Mouse (Mus musculus): ENCODE data around the gene Wdr26. TPM values are rescaled to one million over a fixed set of nuclear protein-coding genes. Genes with fewer than 3 reads are reported as not detected.

Gene Wdr26
- polyA plus RNA-seq (2014; fragmentation: Nextera tagmentation; extraction: Ambion mirVana): 41.3 and 50.1 TPM in 2 replicates

DNA sequence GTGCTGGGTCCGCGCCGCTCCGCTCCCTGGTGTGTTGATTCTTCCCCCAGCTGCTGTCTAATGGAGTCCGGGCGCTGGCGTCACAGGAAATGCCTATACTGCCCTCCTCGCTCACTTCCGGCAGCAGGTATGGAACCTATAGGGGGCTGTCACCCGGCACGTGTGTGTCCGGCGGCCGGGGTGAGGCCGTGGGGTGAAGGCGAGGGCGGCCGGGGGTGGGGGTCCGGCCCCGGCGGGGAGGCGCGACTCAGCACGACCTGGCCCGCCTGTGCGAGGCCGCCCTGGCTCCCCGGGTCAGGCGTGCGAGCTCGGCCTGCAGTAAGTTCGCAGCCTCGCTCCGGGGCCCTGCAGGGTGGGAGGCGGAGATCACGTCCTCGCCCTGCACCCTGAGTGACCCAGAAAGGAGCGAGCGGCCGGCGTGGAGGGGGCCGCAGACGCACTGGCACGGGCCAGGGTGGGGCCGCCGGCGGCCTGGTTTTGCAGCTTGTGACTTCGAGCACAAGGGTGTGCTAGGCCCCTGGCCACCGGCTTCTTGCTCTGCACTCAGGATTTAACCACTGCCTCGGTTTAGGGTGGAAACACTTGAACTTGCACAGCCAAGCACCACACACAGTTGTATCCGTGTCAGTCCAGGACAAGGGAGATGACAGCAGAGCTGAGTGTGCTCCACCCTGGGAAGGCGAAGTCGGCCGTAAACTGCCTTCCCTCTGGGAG lies at the start of gene Wdr26:
TSS of gene Wdr26 (minus strand) at position 82 of the 714 bp plus-strand sequence.
- peak within 1 kb of the TSS; percentile 91 for H3K4me2 ChIP-seq (replicated peaks; ENCODE audit: low read depth, low read length)
- H3K27ac ChIP-seq (ENCODE audit: low read depth, low read length): peak within 1 kb of the TSS; percentile 90
- no peaks in the 10 kb centered on the region for H3K27me3 ChIP-seq (ENCODE audit: control insufficient read depth, insufficient read depth, low read length)
- H3K36me3 ChIP-seq (ENCODE audit: control insufficient read depth, insufficient read depth, low read length): no peaks in the 10 kb centered on the region
- DNase-seq (ENCODE audit: low spot score): peak; percentile 88
- no peaks in the 10 kb centered on the region for H3K9me3 ChIP-seq (ENCODE audit: control insufficient read depth, low read length)
- H3K4me1 ChIP-seq (replicated peaks; ENCODE audit: control insufficient read depth, insufficient read depth, low read length): 0 out of 2 replicates have a peak, but pooled peaks cover 4% of the 10 kb centered on the region
- peak within 1 kb of the TSS; percentile 90 for H3K9ac ChIP-seq (ENCODE audit: low read depth, low read length)
- WGBS: under 1% methylated on average over 51 of the region's 54 CpGs
- peak; percentile 95 for ATAC-seq (ENCODE audit: low FRiP score)
- peak within 1 kb of the TSS; percentile 93 for H3K4me3 ChIP-seq (ENCODE audit: low read depth, low read length)

DNA sequence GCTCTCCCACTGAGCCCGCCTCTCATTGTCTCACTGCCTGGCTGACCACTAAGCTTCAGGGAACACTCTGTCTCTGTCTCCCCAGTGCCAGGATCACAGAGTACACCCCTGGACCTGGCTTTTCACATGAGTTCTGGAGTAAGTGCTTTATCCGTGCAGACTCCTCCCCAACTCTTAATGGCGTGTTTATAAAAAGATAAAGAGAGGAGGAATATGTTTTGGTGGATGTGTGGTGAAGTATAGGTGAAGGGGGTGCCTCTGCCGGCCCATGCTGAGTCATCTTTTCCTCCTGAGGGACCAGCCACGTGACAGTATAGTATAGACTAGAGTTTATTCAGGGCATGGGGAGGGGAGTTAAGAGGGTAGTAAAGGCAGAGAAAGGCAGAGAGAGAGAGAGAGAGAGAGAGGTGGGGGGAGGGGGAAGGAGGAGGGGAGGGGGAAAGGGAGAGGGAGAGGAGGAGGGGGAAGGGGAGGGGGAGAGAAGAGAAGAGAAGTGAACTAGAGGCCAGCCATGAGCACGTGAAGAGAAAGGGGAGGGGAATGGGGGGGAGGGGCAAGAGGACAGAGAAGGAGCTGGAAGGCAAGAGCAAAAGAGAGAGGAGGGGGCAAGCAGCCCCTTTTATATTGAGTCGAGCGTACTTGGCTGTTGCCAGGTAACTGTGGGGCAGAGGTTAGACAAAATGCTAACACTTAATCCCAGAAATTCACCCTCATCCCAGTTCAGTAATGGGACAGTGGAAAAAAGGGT lies 49.3 kb upstream of the Wdr26 start:
- no peak overlapping the region for H3K4me2 ChIP-seq (replicated peaks; ENCODE audit: low read depth, low read length)
- WGBS: 38% methylated on average over 8 of the region's 8 CpGs
- H3K27ac ChIP-seq (ENCODE audit: low read depth, low read length): no peak overlapping the region
- DNase-seq (ENCODE audit: low spot score): no peak
- no peaks in the 10 kb centered on the region for H3K9me3 ChIP-seq (ENCODE audit: control insufficient read depth, low read length)
- ATAC-seq (ENCODE audit: low FRiP score): no peak
- H3K4me1 ChIP-seq (replicated peaks; ENCODE audit: control insufficient read depth, insufficient read depth, low read length): peaks cover 6% of the 10 kb centered on the region; the same call in 1 of the 2 replicates
- no peaks in the 10 kb centered on the region for H3K27me3 ChIP-seq (ENCODE audit: control insufficient read depth, insufficient read depth, low read length)
- H3K4me3 ChIP-seq (ENCODE audit: low read depth, low read length): no peak overlapping the region
- H3K9ac ChIP-seq (ENCODE audit: low read depth, low read length): no peak overlapping the region
- H3K36me3 ChIP-seq (ENCODE audit: control insufficient read depth, insufficient read depth, low read length): no peaks in the 10 kb centered on the region

DNA sequence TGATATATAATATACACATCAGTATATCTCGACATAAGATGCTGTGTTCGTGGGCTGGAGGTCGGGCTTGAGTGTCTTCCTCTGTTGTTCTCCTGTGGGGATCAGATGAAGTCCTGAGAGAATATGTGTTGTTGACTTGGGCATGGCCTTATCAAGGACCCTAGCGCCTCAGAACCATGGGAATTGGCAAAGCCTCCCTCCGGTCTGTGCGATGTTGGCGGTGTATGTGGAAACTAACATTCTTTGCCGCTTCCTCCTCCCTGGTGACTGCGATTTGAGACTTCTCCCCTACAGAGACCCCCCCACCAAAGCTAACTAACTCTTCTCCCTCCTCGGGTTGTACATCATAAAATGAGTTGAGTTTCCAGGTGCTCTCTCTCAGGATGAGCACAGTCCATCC lies 48.6 kb upstream of the Wdr26 start:
- no peak overlapping the region for H3K27ac ChIP-seq (ENCODE audit: low read depth, low read length)
- H3K27me3 ChIP-seq (ENCODE audit: control insufficient read depth, insufficient read depth, low read length): no peaks in the 10 kb centered on the region
- no peak overlapping the region for H3K4me3 ChIP-seq (ENCODE audit: low read depth, low read length)
- H3K36me3 ChIP-seq (ENCODE audit: control insufficient read depth, insufficient read depth, low read length): no peaks in the 10 kb centered on the region
- peaks cover 6% of the 10 kb centered on the region; the same call in 1 of the 2 replicates for H3K4me1 ChIP-seq (replicated peaks; ENCODE audit: control insufficient read depth, insufficient read depth, low read length)
- ATAC-seq (ENCODE audit: low FRiP score) (no peak), DNase-seq (ENCODE audit: low spot score) (no peak)
- WGBS: 94% methylated on average over 10 of the region's 10 CpGs
- H3K9me3 ChIP-seq (ENCODE audit: control insufficient read depth, low read length): no peaks in the 10 kb centered on the region
- H3K4me2 ChIP-seq (replicated peaks; ENCODE audit: low read depth, low read length): no peak overlapping the region
- no peak overlapping the region for H3K9ac ChIP-seq (ENCODE audit: low read depth, low read length)

DNA sequence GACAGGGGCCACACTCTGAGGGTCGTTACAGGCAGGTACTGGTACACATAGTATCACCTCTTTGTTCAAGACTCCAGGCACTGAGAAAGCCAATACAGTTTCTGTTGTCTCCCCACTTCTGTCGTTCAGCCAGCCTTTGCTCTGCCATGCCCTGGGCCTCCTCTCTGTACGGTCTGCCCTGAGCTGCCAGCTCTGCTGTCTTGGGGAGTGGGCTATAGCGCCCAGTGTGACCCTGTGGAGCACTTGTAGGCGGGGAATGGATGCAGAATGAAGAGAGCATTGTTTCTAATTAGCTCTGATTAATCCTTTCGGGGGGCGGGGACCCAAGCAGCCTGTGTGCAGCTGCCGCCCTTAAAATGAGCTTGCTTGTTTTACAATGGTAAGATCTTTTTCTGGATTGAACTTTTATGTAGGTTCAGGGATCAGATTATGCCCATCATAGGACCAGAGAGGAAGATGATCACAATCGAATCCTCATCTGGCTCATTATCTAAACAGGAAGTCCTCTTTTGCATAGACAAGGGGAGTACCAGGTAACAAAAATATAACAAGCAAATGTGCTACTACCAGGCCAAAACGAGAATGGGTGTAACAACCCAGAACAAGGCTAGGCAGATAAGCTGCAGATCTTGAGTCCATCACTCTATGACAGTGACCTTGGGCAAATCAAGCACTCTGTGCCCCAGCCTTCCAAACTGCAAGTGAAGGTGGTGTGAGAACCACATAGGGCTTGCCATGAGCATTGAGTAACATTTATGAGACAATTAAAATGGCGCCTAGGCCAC lies 48.0 kb upstream of the Wdr26 start:
- Histone ChIP-seq H3K27me3 (ENCODE audit: control insufficient read depth, insufficient read depth, low read length) (no peaks in the 10 kb centered on the region), H3K9ac (ENCODE audit: low read depth, low read length) (no peak overlapping the region), H3K36me3 (ENCODE audit: control insufficient read depth, insufficient read depth, low read length) (no peaks in the 10 kb centered on the region), H3K4me2 (replicated peaks; ENCODE audit: low read depth, low read length) (no peak overlapping the region), H3K27ac (ENCODE audit: low read depth, low read length) (no peak overlapping the region), H3K9me3 (ENCODE audit: control insufficient read depth, low read length) (no peaks in the 10 kb centered on the region), H3K4me3 (ENCODE audit: low read depth, low read length) (no peak overlapping the region), H3K4me1 (replicated peaks; ENCODE audit: control insufficient read depth, insufficient read depth, low read length) (peaks cover 6% of the 10 kb centered on the region; the same call in 1 of the 2 replicates)
- no peak for ATAC-seq (ENCODE audit: low FRiP score)
- 79% methylated on average over 11 of the region's 11 CpGs for WGBS
- no peak for DNase-seq (ENCODE audit: low spot score)

DNA sequence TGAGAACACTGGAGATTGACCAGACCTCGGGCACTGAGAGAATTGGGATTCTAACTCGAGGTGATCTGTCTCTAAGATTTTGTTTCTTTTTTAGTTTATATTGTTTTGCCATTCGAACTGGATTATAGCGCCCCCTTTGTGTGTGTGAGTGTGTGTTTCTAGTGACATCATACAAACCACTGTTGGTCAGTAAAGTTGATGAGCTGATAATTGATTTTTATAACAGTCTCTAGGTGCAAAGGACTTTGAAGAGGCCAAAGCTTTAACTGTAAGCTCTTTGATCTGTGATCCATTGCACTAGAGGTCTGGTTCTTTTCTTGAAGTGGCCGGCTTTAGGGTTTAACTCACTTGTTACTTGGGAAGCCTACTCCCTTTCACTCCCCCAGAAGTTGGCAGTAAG lies 47.3 kb upstream of the Wdr26 start:
- Histone ChIP-seq H3K27ac (ENCODE audit: low read depth, low read length) (no peak overlapping the region), H3K27me3 (ENCODE audit: control insufficient read depth, insufficient read depth, low read length) (no peaks in the 10 kb centered on the region), H3K4me2 (replicated peaks; ENCODE audit: low read depth, low read length) (no peak overlapping the region), H3K4me3 (ENCODE audit: low read depth, low read length) (no peak overlapping the region), H3K9ac (ENCODE audit: low read depth, low read length) (no peak overlapping the region), H3K4me1 (replicated peaks; ENCODE audit: control insufficient read depth, insufficient read depth, low read length) (peaks cover 6% of the 10 kb centered on the region; the same call in 1 of the 2 replicates), H3K36me3 (ENCODE audit: control insufficient read depth, insufficient read depth, low read length) (no peaks in the 10 kb centered on the region), H3K9me3 (ENCODE audit: control insufficient read depth, low read length) (no peaks in the 10 kb centered on the region)
- no peak for ATAC-seq (ENCODE audit: low FRiP score)
- DNase-seq (ENCODE audit: low spot score): no peak
- WGBS: 73% methylated on average over 5 of the region's 5 CpGs

DNA sequence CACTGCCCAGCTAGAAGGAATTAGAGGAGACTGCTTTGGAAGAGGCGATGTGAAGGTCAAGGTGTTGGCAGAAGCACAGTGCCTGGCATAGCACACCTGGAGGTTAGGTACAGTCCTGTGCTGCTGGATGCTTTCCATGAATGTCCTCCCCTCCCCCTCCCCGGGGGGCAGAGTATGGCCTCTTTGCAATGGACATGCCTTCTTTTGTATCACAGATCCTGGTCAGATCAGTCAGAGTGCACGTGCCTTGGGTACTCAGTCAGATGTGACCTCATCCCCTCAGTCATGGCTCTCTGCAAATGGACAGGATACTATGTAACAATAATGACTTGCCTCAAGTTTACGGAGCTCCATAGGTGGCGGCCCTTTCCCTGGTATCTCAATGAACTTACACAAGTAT lies 46.8 kb upstream of the Wdr26 start:
- no peak overlapping the region for H3K4me3 ChIP-seq (ENCODE audit: low read depth, low read length)
- DNase-seq (ENCODE audit: low spot score) (no peak), ATAC-seq (ENCODE audit: low FRiP score) (no peak)
- no peaks in the 10 kb centered on the region for H3K27me3 ChIP-seq (ENCODE audit: control insufficient read depth, insufficient read depth, low read length)
- H3K27ac ChIP-seq (ENCODE audit: low read depth, low read length): no peak overlapping the region
- H3K9me3 ChIP-seq (ENCODE audit: control insufficient read depth, low read length): no peaks in the 10 kb centered on the region
- 90% methylated on average over 5 of the region's 5 CpGs for WGBS
- H3K4me1 ChIP-seq (replicated peaks; ENCODE audit: control insufficient read depth, insufficient read depth, low read length): peaks cover 6% of the 10 kb centered on the region; the same call in 1 of the 2 replicates
- no peak overlapping the region for H3K4me2 ChIP-seq (replicated peaks; ENCODE audit: low read depth, low read length)
- no peaks in the 10 kb centered on the region for H3K36me3 ChIP-seq (ENCODE audit: control insufficient read depth, insufficient read depth, low read length)
- no peak overlapping the region for H3K9ac ChIP-seq (ENCODE audit: low read depth, low read length)

DNA sequence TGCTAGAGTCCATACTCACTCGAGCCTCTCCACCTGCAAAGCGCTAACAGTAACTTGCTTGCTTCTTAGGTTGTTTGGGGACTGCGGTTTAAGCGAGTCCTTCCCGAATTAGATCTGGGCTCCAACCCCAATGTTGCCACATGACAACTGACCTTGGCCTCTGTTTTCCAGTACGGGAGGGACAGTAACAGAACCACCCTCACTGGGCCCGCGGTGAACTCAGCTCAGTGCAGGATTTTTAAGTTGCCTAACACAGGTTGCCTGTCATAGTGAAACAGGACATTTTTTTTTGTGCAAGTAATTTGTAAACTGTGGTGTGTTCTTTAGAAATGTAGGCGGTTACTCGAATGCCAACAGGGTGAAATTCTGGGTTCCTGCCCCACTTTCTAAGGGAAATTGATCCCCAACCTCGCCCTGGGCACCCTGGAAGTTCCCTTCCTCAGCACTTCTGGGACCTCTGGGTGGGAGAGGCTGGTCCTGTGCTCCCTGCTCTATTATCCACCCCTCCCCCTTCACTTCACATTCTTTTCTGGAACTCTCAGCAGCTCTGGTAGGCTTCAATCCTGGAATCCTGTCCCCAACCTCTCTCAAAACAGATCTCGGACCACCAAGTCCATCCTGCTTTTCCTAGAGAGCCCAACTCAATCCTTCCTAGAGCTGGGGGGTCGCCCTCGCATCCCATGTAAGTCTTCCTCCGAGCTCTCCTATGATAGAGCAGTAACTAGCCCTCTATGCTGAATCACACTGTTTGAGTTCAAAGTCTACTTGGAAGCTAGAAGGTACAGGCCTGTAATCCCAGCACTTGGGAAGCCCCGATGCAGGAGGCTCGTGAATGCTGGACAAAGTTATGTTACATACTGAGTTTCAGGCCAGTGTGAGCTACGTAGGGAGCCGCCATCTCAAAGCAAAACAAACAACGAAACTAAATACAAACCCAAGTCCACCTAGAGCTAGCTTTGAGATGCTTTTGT lies 46.1 kb upstream of the Wdr26 start:
- Histone ChIP-seq H3K36me3 (ENCODE audit: control insufficient read depth, insufficient read depth, low read length) (no peaks in the 10 kb centered on the region), H3K27ac (ENCODE audit: low read depth, low read length) (peak overlapping the region; percentile 60; the same call in 1 of the 2 replicates), H3K4me3 (ENCODE audit: low read depth, low read length) (no peak overlapping the region), H3K4me2 (replicated peaks; ENCODE audit: low read depth, low read length) (no peak overlapping the region), H3K27me3 (ENCODE audit: control insufficient read depth, insufficient read depth, low read length) (no peaks in the 10 kb centered on the region), H3K4me1 (replicated peaks; ENCODE audit: control insufficient read depth, insufficient read depth, low read length) (peaks cover 6% of the 10 kb centered on the region; the same call in 1 of the 2 replicates), H3K9ac (ENCODE audit: low read depth, low read length) (no peak overlapping the region), H3K9me3 (ENCODE audit: control insufficient read depth, low read length) (no peaks in the 10 kb centered on the region)
- 72% methylated on average over 20 of the region's 20 CpGs for WGBS
- no peak for ATAC-seq (ENCODE audit: low FRiP score)
- DNase-seq (ENCODE audit: low spot score): no peak

All from hindbrain, embryonic 11.5 days (tissue).